Mouse (Mus musculus) cerebellum, postnatal 14 days (tissue): ENCODE results near the gene Tbc1d10c.

Experiments
- DNase-seq, 2 experiments: peaks; one replicate each; pipeline ENCODE4 v3.0.0; 2021; ENCODE audit warnings: mixed read lengths in 2 of 2

Tbc1d10c gene

GRCm38 (mm10) chr19:4190831-4191334 lies at the start of gene Tbc1d10c:
TSS of gene Tbc1d10c (minus strand) at chr19:4191284.
- DNase-seq: no peak

- no peak for DNase-seq
Observed at GRCm38 (mm10) chr19:4240247-4240668, 49.2 kb upstream of the Tbc1d10c start.

GRCm38 (mm10) chr19:4234548-4234947 lies 43.5 kb upstream of the Tbc1d10c start:
- DNase-seq: no peak

DNA sequence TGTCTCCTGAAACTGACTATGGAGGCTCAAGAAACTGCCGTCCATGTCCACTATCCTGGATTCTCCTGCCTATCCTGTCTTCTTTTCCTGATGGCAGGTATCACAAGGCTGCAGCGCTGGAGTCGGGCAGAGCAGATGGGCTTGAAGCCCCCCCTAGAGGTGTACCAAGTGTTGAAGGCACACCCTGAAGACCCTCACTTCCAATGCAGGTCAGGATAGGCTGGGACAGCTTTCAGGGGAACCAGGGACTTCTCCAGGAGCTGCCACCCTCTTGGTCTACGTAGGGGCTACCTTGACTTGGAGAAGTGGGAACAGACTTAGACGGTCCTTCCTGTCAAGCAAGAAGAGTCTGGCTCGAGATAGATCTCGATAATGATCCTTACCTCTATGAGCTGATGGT lies 41.6 kb upstream of the Tbc1d10c start:
- no peak for DNase-seq

DNA sequence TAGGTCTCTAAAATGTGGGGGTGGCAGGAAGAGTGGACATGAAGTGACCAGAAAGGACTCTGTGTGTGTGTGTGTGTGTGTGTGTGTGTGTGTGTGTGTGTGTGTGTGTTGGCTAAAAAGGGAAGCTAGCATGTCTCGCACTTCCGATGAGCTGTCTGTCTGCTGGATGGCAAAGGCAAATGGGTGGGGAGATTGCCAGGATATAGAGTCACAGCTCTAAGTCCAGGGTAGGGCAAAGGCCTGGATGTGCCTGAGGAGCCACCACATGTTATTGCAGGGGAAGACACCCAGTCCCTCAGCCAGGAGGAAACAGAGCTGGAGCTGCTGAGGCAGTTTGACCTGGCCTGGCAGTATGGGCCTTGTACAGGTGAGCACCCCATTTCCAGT lies 41.1 kb upstream of the Tbc1d10c start:
- DNase-seq: no peak

DNA sequence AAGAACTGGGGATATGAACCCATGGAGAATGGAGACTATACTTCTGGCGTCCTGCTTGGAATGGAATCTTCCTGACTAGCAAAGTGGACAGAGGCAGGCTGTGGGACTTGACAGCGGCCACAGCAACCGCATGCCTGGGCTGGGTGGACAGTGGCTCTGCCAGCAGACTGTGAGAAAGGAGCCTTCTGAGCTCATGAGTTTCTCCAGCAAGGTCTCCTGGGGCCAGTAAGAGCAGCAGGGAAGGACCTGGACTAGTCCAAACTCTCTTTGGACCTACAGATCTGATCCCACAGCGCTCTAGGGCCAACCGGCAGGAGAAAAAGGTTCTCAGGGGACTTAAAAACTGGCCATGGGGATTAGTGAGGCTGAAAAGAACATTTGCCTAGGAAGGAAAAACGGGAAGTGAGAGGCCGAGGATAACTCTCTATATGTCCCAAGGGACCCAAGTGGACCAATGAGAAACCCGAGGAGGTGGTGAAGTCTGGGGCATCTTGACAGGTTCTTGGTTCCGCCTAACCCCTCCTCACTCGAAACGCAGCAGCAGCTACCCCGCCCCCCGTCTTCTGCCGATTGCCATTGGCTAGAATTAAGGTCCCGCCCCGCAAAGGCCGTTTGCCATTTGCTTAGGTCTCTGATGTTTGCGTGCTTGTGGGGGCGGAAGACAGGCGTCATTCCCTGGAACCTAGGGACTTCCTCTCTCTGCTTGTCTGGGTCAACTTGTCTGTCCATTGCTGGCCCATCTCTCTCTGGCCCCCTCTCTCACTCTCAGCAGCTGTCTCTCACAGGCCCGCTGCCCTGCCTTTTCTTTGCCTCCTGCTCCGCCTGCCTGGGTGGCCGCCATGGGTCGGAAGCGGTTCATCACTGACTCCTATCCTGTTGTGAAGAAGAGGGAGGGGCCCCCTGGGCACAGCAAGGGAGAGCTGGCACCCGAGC lies 40.4 kb upstream of the Tbc1d10c start, which contains the start of gene Pold4:
Pold4 (plus strand) TSS at position 647 of the 933 bp plus-strand sequence.
- DNase-seq: peak; percentile 98 to 99

- DNase-seq: no peak
Observed at GRCm38 (mm10) chr19:4230415-4230814, 39.3 kb upstream of the Tbc1d10c start.

- peak in 1 of 2 experiments; percentile 34 for DNase-seq
Observed at GRCm38 (mm10) chr19:4229451-4230076, 38.5 kb upstream of the Tbc1d10c start.

GRCm38 (mm10) chr19:4228891-4229290 lies 37.8 kb upstream of the Tbc1d10c start:
- no peak for DNase-seq

DNA sequence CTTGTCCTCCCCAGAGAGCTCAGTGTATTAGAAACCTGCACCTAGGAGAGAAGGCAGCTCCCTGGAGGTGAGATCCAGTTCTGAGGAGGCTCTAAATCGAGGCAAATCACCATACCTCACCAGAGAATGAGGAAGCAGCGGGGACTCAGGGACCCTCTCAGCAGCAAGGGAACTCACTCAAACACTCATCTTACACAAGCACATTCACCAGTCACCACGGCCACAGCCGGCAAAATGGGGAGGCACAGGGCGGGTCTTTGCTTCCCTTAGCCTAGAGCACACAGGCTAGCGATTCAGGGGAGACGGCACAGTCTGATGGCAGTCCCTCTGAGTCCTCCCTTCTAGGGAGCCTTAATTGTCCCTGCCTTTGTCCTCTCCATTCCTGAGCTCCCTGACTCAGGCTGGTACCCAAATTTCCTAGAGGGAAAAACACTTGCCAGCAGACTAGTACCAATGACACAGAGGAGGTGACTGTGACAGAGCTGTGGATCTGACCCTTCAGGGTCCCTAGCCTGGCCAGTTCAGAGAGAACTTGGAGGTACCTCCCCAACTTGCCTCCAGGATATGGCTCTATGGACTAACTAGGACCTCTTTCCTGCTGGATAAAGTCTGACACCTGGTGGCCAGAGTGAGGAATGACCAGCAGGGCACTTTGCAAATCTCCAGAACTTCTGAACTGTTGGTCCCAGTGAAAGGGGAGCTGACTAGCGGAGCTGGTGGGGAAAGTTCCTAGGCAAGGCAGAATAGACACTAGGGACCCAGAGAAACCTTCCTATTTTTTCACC lies 37.0 kb upstream of the Tbc1d10c start:
- peak; percentile 81 to 82 for DNase-seq

- no peak for DNase-seq
Observed at GRCm38 (mm10) chr19:4227446-4227845, 36.4 kb upstream of the Tbc1d10c start.

GRCm38 (mm10) chr19:4226779-4227178 lies 35.7 kb upstream of the Tbc1d10c start:
- DNase-seq: no peak

- DNase-seq: no peak
Observed at GRCm38 (mm10) chr19:4222165-4222564, 31.1 kb upstream of the Tbc1d10c start.

- DNase-seq: no peak
Observed at GRCm38 (mm10) chr19:4220957-4221743, 30.1 kb upstream of the Tbc1d10c start.

GRCm38 (mm10) chr19:4220416-4220815 lies 29.3 kb upstream of the Tbc1d10c start:
- peak in 1 of 2 experiments; percentile 78 for DNase-seq

DNA sequence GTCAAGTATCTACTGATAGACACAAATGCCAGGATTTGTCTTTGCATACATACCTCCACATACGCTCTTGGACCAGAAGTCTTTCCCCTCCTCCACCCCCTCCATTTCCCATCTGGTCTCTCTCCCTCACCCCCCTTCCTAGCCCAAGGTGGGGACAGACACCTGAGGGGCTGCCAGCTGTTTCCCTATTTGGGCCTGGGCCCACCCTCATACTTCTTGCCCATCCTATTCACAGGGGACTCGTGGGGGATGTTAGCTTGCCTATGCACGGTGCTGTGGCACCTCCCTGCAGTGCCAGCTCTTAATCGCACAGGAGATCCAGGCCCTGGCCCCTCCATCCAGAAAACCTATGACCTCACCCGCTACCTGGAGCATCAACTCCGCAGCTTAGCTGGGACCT lies 28.9 kb upstream of the Tbc1d10c start:
- DNase-seq: no peak

- no peak for DNase-seq
Observed at GRCm38 (mm10) chr19:4218784-4219183, 27.7 kb upstream of the Tbc1d10c start.

DNA sequence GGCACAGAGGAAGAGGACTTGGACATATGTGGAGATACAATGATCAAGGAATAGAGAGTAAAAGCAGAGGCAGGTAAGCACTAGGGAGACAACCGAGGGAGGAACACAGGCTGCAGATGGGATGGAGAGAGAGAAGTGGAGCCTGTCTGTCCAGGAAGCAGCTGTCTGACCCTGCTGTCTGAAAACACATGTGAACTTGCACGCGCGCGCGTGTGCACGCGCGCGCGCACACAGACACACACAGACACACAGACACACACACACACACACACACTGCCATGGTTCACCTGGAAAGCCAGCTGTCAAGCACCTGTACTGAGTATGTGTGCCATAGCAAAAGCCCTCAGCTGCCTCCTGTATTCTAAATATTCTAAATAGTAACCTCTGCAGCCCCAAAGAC lies 27.2 kb upstream of the Tbc1d10c start:
- no peak for DNase-seq

- no peak for DNase-seq
Observed at GRCm38 (mm10) chr19:4217855-4218254, 26.8 kb upstream of the Tbc1d10c start.

GRCm38 (mm10) chr19:4217140-4217539 lies 26.1 kb upstream of the Tbc1d10c start:
- no peak for DNase-seq

DNA sequence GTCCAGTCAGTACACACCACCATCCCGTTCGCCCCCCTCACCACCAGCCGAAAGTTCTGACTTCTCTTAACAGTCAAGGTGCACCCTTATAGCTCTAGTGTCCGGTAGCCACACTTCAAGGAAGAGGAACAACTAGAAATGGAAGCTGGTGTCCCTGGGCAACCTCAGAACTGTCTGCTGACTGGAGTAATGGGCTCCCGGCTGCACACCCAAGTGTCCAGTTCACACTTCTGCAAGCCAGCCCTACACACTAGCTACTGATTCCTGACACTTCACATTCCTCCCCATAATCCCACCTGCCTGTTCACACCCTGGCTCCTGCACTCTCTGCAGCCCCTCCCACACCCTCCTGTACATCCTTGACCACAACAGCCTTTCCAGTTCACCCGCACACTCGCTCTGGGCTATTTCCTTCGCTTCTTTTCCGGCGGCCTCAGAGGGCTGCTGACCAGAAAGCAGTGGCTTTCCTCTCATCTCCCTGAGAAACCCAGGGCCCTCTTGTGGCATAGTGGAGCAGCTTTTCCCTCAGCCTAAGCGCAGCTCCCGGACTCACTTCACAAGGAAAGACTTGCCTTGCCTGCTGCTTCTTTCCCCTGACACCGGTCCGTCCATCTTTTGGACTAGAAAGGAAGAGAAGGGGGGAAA lies 25.1 kb upstream of the Tbc1d10c start:
- peak; percentile 65 to 72 for DNase-seq

GRCm38 (mm10) chr19:4215451-4215840 lies 24.4 kb upstream of the Tbc1d10c start:
- no peak for DNase-seq
